Mouse (Mus musculus): Measurements from ENCODE around the gene Ccdc142.

- TF ChIP-seq CTCF (IDR thresholded peaks at IDR 0.05; ENCODE audit: low read depth): no peak
- no peak for TF ChIP-seq EP300 (IDR thresholded peaks at IDR 0.05; ENCODE audit: low read depth)
Measured at GRCm38 (mm10) chr6:83122961-83123360, 21.6 kb downstream of the Ccdc142 start.
